Mouse (Mus musculus): ENCODE data around the gene Dctn1. TPM values are rescaled to one million over a fixed set of nuclear protein-coding genes. Genes with fewer than 3 reads are reported as not detected.

The Dctn1 gene
- polyA plus RNA-seq, 1 experiment: 252 TPM

DNA sequence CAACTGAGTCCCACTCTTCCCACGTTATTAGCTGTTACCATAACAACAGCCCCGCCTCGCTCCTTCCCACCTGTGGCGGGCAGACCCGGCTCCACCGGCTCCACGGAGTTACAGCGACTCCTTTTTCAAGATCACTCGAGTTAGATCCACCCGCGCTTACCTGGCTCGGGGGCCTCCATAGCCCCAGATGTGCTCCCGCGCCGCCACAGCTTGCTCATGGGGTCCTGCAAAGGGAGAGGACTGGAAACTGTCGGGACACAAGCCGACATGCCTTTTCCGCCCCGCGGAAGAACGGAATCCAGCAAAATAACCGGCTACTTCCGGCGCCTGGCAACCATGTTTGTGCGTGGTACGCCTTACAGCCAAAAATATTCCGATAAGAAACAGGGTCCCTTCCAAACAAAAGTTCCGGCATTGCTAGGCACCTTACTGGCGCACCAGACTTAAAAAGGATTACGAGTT is 40.8 kb upstream of the Dctn1 start:
- TF ChIP-seq CTCF (IDR thresholded peaks at IDR 0.05; ENCODE audit: borderline replicate concordance, extremely low read depth, insufficient read depth, insufficient read length): no peak
- TF ChIP-seq POLR2A (IDR thresholded peaks at IDR 0.05; ENCODE audit: borderline replicate concordance, extremely low read depth, insufficient read depth, insufficient read length, poor library complexity, severe bottlenecking): peak; percentile 35; the same call in 1 of the 2 replicates
- peak; percentile 98 for DNase-seq (ENCODE audit: low read depth)

DNA sequence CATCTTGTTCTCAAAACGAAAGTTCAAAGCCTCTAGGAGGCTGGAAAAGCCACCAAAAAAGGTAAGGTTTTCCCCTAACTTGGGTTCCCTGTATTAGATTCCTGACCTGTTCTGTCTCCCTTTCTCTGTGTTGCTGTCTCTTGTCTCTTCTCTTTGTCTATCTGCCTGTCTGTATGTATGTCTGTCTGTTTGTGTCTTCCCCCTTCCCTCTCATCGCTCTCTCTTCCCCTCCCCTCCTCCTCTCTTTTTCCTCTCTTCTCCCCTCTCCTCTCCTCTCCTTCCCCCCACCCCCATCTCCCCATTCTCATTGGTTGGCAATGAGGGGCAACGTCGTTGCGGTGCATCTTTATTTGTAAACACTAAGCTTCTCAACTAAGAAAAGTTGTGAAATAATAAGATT is 40.4 kb upstream of the Dctn1 start, which contains the start of gene Ino80b:
TSS of gene Ino80b (minus strand) at position 101 of the 400 bp plus-strand sequence.
- DNase-seq (ENCODE audit: low read depth): no peak
- TF ChIP-seq POLR2A (IDR thresholded peaks at IDR 0.05; ENCODE audit: borderline replicate concordance, extremely low read depth, insufficient read depth, insufficient read length, poor library complexity, severe bottlenecking): no peak
- TF ChIP-seq CTCF (IDR thresholded peaks at IDR 0.05; ENCODE audit: borderline replicate concordance, extremely low read depth, insufficient read depth, insufficient read length): no peak

DNA sequence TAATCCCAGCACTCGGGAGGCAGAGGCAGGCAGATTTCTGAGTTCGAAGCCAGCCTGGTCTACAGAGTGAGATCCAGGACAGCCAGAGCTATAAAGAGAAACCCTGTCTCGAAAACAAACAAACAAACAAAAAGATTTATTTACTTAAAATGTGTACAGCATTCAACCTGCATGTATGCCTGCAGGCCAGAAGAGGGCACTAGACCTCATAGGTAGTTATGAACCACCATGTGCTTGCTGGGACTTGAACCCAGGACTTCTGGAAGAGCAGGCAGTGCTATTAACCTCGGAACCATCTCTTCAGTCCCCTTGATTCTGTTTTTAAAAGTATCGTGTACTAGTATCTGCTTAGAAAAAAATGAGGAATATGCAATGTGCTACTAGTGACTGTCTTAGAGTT is 38.3 kb upstream of the Dctn1 start:
- DNase-seq (ENCODE audit: low read depth): no peak
- peak; percentile 19; the same call in 1 of the 2 replicates for TF ChIP-seq CTCF (IDR thresholded peaks at IDR 0.05; ENCODE audit: borderline replicate concordance, extremely low read depth, insufficient read depth, insufficient read length)
- no peak for TF ChIP-seq POLR2A (IDR thresholded peaks at IDR 0.05; ENCODE audit: borderline replicate concordance, extremely low read depth, insufficient read depth, insufficient read length, poor library complexity, severe bottlenecking)

DNA sequence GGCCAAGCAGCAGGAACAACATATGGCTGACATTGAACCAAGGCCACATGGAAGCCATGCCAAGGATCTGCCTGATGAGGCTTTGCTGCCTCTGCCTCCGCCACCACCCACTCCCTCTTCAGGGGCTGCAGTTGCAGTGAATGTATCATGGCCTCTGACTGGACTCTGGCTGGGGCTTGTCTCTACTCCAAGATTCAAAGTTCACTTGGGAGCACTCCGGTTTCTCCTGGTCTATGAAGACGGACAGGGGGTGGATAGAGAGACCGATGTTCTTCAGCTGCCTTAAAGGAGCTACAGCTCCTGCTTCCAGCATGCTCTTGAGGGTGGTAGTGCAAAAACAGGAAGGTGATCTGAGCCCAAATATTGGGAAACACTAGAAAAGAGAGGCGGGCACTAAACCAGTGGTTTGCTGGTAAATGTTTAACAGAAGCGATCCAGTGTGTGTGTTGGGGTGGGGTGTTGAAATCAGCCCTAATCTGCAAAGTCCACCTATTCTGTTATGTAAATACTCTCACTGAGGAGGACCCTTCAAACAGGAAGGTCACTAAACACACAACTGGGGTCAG is 34.2 kb upstream of the Dctn1 start:
- TF ChIP-seq POLR2A (IDR thresholded peaks at IDR 0.05; ENCODE audit: borderline replicate concordance, extremely low read depth, insufficient read depth, insufficient read length, poor library complexity, severe bottlenecking): no peak
- TF ChIP-seq CTCF (IDR thresholded peaks at IDR 0.05; ENCODE audit: borderline replicate concordance, extremely low read depth, insufficient read depth, insufficient read length): no peak
- no peak for DNase-seq (ENCODE audit: low read depth)

DNA sequence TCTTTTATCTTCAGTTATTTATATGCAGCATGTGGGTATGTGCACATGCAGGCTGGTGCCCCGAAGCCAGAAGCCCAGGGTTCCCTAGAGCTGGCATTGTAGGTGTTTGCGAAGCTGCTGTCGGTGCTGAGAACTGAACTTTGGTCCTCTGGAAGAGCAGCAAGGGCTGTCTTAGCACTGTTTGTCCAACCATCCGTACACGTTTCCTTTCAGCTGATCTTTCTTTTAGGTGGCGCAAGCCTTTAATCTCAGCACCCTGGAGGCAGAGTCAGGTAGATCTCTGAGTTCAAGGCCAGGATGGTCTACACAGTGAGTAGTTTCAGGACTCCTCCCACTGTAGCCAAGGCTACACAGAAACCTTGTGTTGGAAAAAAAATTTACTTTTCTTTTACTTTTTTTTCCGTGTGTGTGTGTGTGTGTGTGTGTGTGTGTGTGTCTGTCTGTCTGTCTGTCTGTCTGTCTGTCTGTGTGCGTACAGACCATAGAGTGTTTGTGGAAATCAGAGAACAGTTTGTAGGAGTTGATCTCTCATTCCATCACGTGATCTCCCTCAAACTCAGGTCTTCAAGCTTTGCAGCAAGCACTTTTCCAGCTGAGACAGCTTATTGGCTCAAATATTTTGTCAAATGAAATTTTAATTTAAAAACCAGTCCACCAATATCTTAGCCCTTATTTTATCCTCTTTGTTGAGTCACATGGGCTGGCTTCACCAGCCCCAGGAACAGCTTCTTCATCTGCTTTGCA is 33.4 kb upstream of the Dctn1 start:
- no peak for TF ChIP-seq POLR2A (IDR thresholded peaks at IDR 0.05; ENCODE audit: borderline replicate concordance, extremely low read depth, insufficient read depth, insufficient read length, poor library complexity, severe bottlenecking)
- no peak for TF ChIP-seq CTCF (IDR thresholded peaks at IDR 0.05; ENCODE audit: borderline replicate concordance, extremely low read depth, insufficient read depth, insufficient read length)
- DNase-seq (ENCODE audit: low read depth): no peak

DNA sequence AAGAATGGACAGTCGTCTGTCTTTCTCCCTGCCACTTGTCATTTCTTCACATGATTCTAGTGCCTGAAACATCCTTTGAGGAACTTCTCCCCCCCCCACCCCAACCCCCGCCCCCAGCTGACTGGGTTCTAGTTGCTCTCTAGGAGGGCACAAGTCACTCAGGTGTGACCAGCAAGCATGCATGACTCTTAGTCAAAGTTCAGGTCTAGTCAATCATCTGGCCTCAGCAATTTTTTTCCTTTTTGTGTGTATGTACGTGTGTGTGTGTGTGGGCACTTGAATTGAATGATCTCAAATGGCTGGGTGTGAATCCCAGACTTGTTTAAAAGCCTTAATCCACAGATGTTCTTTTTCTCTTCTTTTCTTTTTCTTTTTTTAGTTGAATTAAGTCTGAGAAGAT is 31.5 kb upstream of the Dctn1 start:
- TF ChIP-seq CTCF (IDR thresholded peaks at IDR 0.05; ENCODE audit: borderline replicate concordance, extremely low read depth, insufficient read depth, insufficient read length) (no peak), POLR2A (IDR thresholded peaks at IDR 0.05; ENCODE audit: borderline replicate concordance, extremely low read depth, insufficient read depth, insufficient read length, poor library complexity, severe bottlenecking) (no peak)
- DNase-seq (ENCODE audit: low read depth): no peak

DNA sequence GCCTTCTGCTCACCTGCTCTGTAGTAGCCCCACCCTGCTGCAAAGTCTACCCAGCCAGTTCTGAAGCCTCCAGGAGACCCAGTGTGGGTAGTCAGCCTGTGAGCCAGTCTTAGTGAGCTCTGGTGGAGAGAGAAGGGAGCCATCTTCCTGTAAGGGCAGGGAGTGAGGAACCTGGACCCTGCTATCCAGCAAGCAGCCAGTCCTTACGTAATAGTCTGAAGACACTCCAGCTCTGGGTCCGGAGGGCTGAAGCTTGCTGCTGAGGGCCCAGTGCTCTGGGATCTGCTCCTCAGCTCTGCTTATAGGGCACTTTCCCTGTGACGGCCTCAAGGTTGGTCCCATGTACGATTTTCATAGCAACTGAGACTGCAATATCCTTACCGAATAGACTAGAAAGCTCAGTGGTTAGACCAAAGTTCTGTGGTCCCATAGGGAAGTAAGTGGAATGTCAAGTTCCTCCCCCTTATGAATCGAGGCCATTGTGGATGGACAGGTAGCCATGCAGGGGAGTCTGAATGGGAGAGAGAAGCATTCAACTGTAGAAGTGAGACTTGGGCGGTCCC is 30.7 kb upstream of the Dctn1 start, which contains the start of gene Rtkn:
TSS of gene Rtkn (plus strand) at position 513 of the 563 bp plus-strand sequence.
- no peak for DNase-seq (ENCODE audit: low read depth)
- TF ChIP-seq POLR2A (IDR thresholded peaks at IDR 0.05; ENCODE audit: borderline replicate concordance, extremely low read depth, insufficient read depth, insufficient read length, poor library complexity, severe bottlenecking) (no peak), CTCF (IDR thresholded peaks at IDR 0.05; ENCODE audit: borderline replicate concordance, extremely low read depth, insufficient read depth, insufficient read length) (no peak)

DNA sequence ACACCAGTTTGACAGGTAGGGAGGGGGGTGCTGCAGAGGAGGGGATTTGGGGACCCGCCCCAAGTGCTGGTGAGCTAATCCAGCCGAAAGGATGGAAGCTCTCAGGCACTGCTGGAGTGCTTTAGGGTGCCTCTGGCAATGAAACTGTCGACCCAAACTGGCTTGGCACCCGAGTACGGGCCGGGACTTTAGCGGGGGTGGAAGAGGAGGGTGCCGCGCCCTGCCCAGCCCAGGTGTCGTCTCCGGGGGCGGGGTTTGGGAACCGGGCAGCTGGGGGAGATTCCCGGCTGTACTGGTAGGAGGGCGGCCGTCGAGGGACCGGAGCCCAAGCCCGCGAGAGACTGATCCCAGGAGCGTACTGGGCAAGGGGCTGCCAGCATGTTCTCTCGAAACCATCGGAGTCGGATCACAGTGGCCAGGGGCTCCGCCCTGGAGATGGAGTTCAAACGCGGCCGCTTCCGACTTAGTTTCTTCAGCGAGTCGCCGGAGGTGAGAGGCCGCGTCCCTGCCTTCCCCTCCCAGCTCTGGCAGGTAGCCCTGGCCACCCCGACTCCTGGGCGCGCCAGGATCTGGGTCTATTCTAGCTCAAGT is 30.1 kb upstream of the Dctn1 start:
- DNase-seq (ENCODE audit: low read depth): no peak
- TF ChIP-seq CTCF (IDR thresholded peaks at IDR 0.05; ENCODE audit: borderline replicate concordance, extremely low read depth, insufficient read depth, insufficient read length): no peak
- TF ChIP-seq POLR2A (IDR thresholded peaks at IDR 0.05; ENCODE audit: borderline replicate concordance, extremely low read depth, insufficient read depth, insufficient read length, poor library complexity, severe bottlenecking): no peak

DNA sequence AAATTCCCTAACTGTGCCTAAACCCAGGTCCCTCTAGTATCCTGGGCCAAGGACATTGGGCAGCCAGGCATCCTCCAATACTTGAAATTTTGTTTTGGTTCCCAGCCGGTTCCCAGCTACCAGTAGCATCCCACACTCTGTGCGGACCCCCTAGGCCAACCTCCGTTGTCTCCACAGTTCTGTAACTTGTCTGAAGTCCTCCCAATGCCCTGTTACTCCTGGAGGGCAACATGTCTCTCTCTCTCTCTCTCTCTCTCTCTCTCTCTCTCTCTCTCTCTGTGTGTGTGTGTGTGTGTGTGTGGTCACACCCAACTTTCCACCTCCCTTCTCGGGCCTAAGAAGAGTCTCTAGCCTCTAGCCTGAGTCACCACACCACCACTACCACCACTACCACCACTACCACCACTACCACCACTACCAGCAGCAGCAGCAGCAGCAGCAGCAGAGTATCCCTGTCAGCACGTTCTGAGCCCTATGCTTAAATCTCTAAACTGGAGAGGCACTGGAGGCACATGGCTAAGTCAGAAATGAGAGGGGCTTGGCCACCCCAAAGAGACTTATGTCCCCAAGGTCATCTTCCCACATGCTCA is 29.3 kb upstream of the Dctn1 start:
- DNase-seq (ENCODE audit: low read depth): no peak

DNA sequence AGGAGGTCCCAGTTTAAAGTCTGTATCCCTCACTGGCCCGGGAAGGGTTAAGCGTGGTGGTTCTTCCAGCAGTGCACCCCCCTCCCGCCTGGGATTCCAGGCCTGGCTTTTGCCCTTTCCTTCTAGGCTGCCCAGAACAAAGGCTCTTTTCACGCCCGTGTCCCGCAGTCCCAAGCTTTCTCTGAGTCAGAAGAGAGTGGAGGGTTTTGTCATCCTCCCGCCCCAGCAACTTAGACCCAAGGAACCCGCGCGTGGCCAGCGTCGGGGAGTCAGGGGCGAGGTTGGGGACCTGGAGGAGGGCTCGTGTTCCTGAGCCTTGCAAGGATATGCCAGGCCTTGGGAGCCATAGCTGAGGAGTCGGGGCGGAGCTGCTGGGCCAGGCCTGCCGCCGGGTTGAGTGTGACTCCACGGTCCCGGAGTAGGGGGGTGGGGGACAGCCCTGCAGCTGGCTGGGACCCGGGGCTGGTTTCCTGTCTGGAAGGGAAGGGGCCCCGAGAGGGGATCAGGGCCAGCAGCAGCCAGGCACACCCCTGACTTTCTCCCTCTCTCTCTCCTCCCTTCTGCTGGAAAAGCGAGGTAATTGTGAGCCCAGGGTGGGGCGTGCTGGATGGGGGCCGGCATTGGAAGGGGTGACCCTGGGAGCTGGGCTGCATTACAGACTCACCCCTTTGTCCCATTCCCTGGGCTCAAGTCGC is 28.7 kb upstream of the Dctn1 start:
- TF ChIP-seq POLR2A (IDR thresholded peaks at IDR 0.05; ENCODE audit: borderline replicate concordance, extremely low read depth, insufficient read depth, insufficient read length, poor library complexity, severe bottlenecking) (peak; percentile 4; the same call in 1 of the 2 replicates), CTCF (IDR thresholded peaks at IDR 0.05; ENCODE audit: borderline replicate concordance, extremely low read depth, insufficient read depth, insufficient read length) (no peak)
- peak; percentile 73 for DNase-seq (ENCODE audit: low read depth)

More for the DNA sequence above, 29.3 kb upstream of the Dctn1 start:
- TF ChIP-seq POLR2A (IDR thresholded peaks at IDR 0.05; ENCODE audit: borderline replicate concordance, extremely low read depth, insufficient read depth, insufficient read length, poor library complexity, severe bottlenecking) (no peak), CTCF (IDR thresholded peaks at IDR 0.05; ENCODE audit: borderline replicate concordance, extremely low read depth, insufficient read depth, insufficient read length) (no peak)

Data from brain, embryonic 14.5 days (tissue).